Mouse (Mus musculus): ENCODE results near the gene Abcb4.
"Not testable (repeated sequence)": the region's sequence is repeated elsewhere in the genome, so short reads cannot be mapped to it uniquely, and the experiment has no call there.

The Abcb4 gene

GRCm38 (mm10) chr5:8904539-8904938 lies 11.0 kb downstream of the Abcb4 start:
- no peak for DNase-seq (ENCODE audit: low spot score in 2 of 2)

- no peak for DNase-seq (ENCODE audit: low spot score in 2 of 2)
These were observed 18.2 kb downstream of the Abcb4 start for GRCm38 (mm10) chr5:8911567-8912198.

GRCm38 (mm10) chr5:8916400-8916799 lies 22.9 kb downstream of the Abcb4 start:
- DNase-seq (ENCODE audit: low spot score in 2 of 2): no peak

- DNase-seq (ENCODE audit: low spot score in 2 of 2): no peak
These were observed 23.6 kb downstream of the Abcb4 start for GRCm38 (mm10) chr5:8917069-8917468.

- DNase-seq (ENCODE audit: low spot score in 2 of 2): no peak
These were observed 34.9 kb downstream of the Abcb4 start for GRCm38 (mm10) chr5:8928440-8928839.

- DNase-seq (ENCODE audit: low spot score in 2 of 2): no peak
These were observed 44.4 kb downstream of the Abcb4 start for GRCm38 (mm10) chr5:8937965-8938364.

- not testable (repeated sequence) for DNase-seq (ENCODE audit: low spot score in 2 of 2)
These were observed 47.7 kb downstream of the Abcb4 start for GRCm38 (mm10) chr5:8941266-8941665.

- no peak for DNase-seq (ENCODE audit: low spot score in 2 of 2)
These were observed 50.3 kb downstream of the Abcb4 start for GRCm38 (mm10) chr5:8943836-8944235.

GRCm38 (mm10) chr5:8947423-8948110 lies 54.0 kb downstream of the Abcb4 start:
- no peak for DNase-seq (ENCODE audit: low spot score in 2 of 2)

- no peak for DNase-seq (ENCODE audit: low spot score in 2 of 2)
These were observed 60.1 kb downstream of the Abcb4 start for GRCm38 (mm10) chr5:8953660-8954059.

- DNase-seq (ENCODE audit: low spot score in 2 of 2): no peak
These were observed 62.0 kb downstream of the Abcb4 start for GRCm38 (mm10) chr5:8955544-8955943.

- no peak for DNase-seq (ENCODE audit: low spot score in 2 of 2)
These were observed 67.0 kb downstream of the Abcb4 start for GRCm38 (mm10) chr5:8960534-8960933.

- no peak for DNase-seq (ENCODE audit: low spot score in 2 of 2)
These were observed 71.0 kb downstream of the Abcb4 start for GRCm38 (mm10) chr5:8964487-8964886.

- DNase-seq (ENCODE audit: low spot score in 2 of 2): no peak
These were observed 77.2 kb downstream of the Abcb4 start for GRCm38 (mm10) chr5:8970694-8971093.

- no peak for DNase-seq (ENCODE audit: low spot score in 2 of 2)
These were observed 78.8 kb downstream of the Abcb4 start for GRCm38 (mm10) chr5:8972355-8972754.

GRCm38 (mm10) chr5:8974721-8975120 lies 81.2 kb downstream of the Abcb4 start:
- DNase-seq (ENCODE audit: low spot score in 2 of 2): no peak

GRCm38 (mm10) chr5:8985470-8985869 lies 92.0 kb downstream of the Abcb4 start:
- DNase-seq (ENCODE audit: low spot score in 2 of 2): no peak

- DNase-seq (ENCODE audit: low spot score in 2 of 2): no peak
These were observed 94.4 kb downstream of the Abcb4 start for GRCm38 (mm10) chr5:8987925-8988324.

- no peak for DNase-seq (ENCODE audit: low spot score in 2 of 2)
These were observed 97.0 kb downstream of the Abcb4 start for GRCm38 (mm10) chr5:8990526-8990925.

- DNase-seq (ENCODE audit: low spot score in 2 of 2): no peak
These were observed 98.1 kb downstream of the Abcb4 start for GRCm38 (mm10) chr5:8991626-8992025.

- DNase-seq (ENCODE audit: low spot score in 2 of 2): no peak
These were observed 102.6 kb downstream of the Abcb4 start for GRCm38 (mm10) chr5:8995966-8996685.

GRCm38 (mm10) chr5:8996686-8997512 lies 103.4 kb downstream of the Abcb4 start, which contains the start of gene Crot:
Crot (minus strand) TSS chr5:8997324.
- peak; percentile 85 to 90 for DNase-seq (ENCODE audit: low spot score in 2 of 2)
